Mouse (Mus musculus) neural tube, embryonic 14.5 days (tissue): ENCODE measurements around the gene Fyb. TPM values are rescaled to one million over a fixed set of nuclear protein-coding genes. Genes with fewer than 3 reads are reported as not detected.

Experiments used
- ATAC-seq: fragments of 200-750 bp; cut with Nextera tagmentation; 2 replicates; pipeline ENCODE4 v1.8.0; 2017; ENCODE audit warnings: low read depth, mild to moderate bottlenecking, moderate TSS enrichment, moderate library complexity
- H3K27ac ChIP-seq: fragments of 300-500 bp; sonication (generic); 2 replicates; pipeline ENCODE4 v1.5.1; 2014; ENCODE audit warnings: low read depth, mild to moderate bottlenecking, control low read depth, low read length, moderate library complexity, mixed read lengths
- H3K27me3 ChIP-seq: fragments of 300-500 bp; sonication (generic); 2 replicates; pipeline ENCODE4 v1.6.1; 2014; ENCODE audit warnings: low read length; ENCODE audit not compliant: control insufficient read depth, insufficient read depth
- H3K36me3 ChIP-seq: fragments of 300-500 bp; sonication (generic); 2 replicates; pipeline ENCODE4 v1.6.1; 2014; ENCODE audit warnings: low read length, mixed read lengths; ENCODE audit not compliant: control insufficient read depth, insufficient read depth
- H3K4me1 ChIP-seq: fragments of 300-500 bp; sonication (generic); 2 replicates; pipeline ENCODE4 v1.6.1; 2014; ENCODE audit warnings: low read length; ENCODE audit not compliant: control insufficient read depth, insufficient read depth
- H3K4me2 ChIP-seq: fragments of 300-500 bp; sonication (generic); 2 replicates; pipeline ENCODE4 v1.6.1; 2014; ENCODE audit warnings: mild to moderate bottlenecking, low read depth, low read length, control low read depth
- H3K4me3 ChIP-seq: fragments of 300-500 bp; sonication (generic); 2 replicates; pipeline ENCODE4 v1.5.1; 2014; ENCODE audit warnings: low read depth, low read length, control low read depth, mixed read lengths
- H3K9ac ChIP-seq: fragments of 300-500 bp; sonication (generic); replicated peaks from 2 replicates; pipeline ENCODE4 v1.6.1; 2014; ENCODE audit warnings: low read depth, mild to moderate bottlenecking, control low read depth, low read length, mixed read lengths
- H3K9me3 ChIP-seq: fragments of 300-500 bp; sonication (generic); 2 replicates; pipeline ENCODE4 v1.6.1; 2016; ENCODE audit warnings: low read length; ENCODE audit not compliant: control insufficient read depth
- WGBS: fragments of 180-500 bp; shearing (Covaris S2); extraction: QIAGEN DNeasy Blood & Tissue Kit; methylation state at CpG from one replicate; pipeline ENCODE4 v1.1.7; 2014; 5-methylcytosine and 5-hydroxymethylcytosine counted together
- polyA plus RNA-seq: library from polyadenylated mRNA; unstranded; fragments of >200 nt; fragmentation: Nextera tagmentation; extraction: Ambion mirVana; gene quantifications from 2 replicates; pipeline ENCODE4 v1.2.1, GENCODE M21; 2014

Fyb gene
- polyA plus RNA-seq, 1 experiment from 2014 or later = 2.3 TPM

DNA sequence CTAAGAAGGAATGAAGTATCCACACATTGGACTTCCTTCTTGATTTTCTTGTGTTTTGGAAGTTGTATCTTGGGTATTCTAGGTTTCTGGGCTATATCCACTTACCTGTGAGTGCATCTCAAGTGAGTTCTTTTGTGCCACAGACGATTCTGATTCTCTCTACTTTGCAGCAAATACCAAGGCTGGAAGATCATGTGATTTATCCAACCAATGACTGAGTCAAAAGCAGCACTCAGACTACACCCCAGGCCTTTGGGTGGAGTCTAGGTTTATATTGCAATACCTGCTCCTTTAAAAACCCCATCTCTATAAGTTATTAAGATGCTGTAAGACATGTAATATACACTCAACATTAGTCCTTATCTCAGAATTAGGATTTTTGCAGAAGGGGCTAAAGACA, 77.7 kb downstream of the Fyb start:
- Histone ChIP-seq H3K27ac (no peak overlapping the region), H3K4me1 (no peaks in the 10 kb centered on the region), H3K4me2 (no peak overlapping the region), H3K4me3 (no peak overlapping the region), H3K9me3 (no peaks in the 10 kb centered on the region), H3K9ac (no peak overlapping the region), H3K36me3 (no peaks in the 10 kb centered on the region), H3K27me3 (no peaks in the 10 kb centered on the region)
- WGBS = 77% methylated on average over 1 of the region's 1 CpGs
- no peak for ATAC-seq

DNA sequence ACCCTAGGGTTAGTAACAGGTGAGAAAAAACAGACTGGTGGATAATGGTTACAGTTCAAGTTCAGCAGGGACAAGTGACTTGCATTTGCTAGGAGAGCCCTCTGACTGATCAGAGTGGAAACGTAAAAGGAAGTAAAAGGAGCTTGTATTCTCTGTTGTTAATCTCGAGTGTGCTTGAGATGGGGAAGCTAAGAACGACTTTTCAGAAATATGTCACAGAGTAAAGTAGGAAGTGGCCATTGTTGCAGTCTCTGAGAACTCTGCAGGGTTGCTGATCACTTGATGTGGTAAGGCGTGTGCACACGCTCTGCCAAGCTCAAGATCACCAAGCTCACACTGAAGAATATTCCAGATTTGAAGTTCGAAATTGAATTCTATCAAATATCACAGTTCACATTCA, 78.7 kb downstream of the Fyb start:
- Histone ChIP-seq H3K4me3 (no peak overlapping the region), H3K36me3 (no peaks in the 10 kb centered on the region), H3K9ac (no peak overlapping the region), H3K27ac (no peak overlapping the region), H3K4me2 (no peak overlapping the region), H3K9me3 (no peaks in the 10 kb centered on the region), H3K27me3 (no peaks in the 10 kb centered on the region), H3K4me1 (no peaks in the 10 kb centered on the region)
- ATAC-seq = no peak
- 78% methylated on average over 6 of the region's 6 CpGs for WGBS

DNA sequence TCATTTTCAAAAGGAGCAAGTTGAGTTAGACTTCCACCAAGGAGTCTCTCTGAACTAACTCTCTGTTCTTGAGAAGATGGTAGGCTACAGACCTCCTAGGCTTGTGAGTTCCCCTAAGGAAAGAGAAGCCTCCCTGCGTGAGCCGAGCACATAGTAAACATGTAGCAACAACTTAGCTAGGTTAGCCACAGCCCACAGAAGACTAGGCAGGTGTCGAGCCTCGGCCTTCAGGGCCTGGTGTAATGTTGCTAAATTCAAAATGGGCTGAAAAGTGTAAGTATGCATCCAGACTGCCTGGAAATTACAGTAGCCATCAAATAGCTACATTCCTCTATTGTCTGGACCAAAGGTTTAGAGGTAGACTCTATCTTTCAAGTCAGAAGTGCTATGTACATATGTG, 79.3 kb downstream of the Fyb start:
- no peak for ATAC-seq

DNA sequence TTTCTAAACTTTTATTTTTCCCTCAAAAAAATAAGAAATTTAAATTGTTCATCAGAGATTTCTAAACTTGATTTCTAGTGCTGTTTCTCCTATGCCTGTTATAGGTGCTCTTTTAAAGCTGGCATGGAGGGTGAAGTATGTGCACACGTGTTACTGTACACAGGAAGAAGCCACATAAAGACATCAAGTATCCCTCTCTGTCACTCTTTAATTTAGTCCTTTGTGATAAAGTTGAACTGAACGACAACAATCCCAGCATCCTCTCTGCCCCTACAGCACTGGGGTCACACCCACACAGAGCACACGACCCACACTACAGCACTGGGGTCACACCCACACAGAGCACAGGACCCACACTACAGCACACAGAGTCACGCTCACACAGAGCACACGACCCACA, 88.0 kb downstream of the Fyb start:
- Histone ChIP-seq H3K9me3 (no peaks in the 10 kb centered on the region), H3K27me3 (no peaks in the 10 kb centered on the region), H3K36me3 (no peaks in the 10 kb centered on the region), H3K4me1 (no peaks in the 10 kb centered on the region), H3K4me3 (no peak overlapping the region), H3K4me2 (no peak overlapping the region), H3K9ac (no peak overlapping the region), H3K27ac (no peak overlapping the region)
- WGBS = 82% methylated on average over 5 of the region's 5 CpGs
- no peak for ATAC-seq

More for the DNA sequence above, 79.3 kb downstream of the Fyb start:
- H3K9me3 ChIP-seq = no peaks in the 10 kb centered on the region
- H3K9ac ChIP-seq = no peak overlapping the region
- no peak overlapping the region for H3K4me3 ChIP-seq
- H3K27me3 ChIP-seq = no peaks in the 10 kb centered on the region
- no peak overlapping the region for H3K4me2 ChIP-seq
- no peak overlapping the region for H3K27ac ChIP-seq
- H3K36me3 ChIP-seq = no peaks in the 10 kb centered on the region
- whole genome bisulfite sequencing = 91% methylated on average over 4 of the region's 4 CpGs
- H3K4me1 ChIP-seq = no peaks in the 10 kb centered on the region

DNA sequence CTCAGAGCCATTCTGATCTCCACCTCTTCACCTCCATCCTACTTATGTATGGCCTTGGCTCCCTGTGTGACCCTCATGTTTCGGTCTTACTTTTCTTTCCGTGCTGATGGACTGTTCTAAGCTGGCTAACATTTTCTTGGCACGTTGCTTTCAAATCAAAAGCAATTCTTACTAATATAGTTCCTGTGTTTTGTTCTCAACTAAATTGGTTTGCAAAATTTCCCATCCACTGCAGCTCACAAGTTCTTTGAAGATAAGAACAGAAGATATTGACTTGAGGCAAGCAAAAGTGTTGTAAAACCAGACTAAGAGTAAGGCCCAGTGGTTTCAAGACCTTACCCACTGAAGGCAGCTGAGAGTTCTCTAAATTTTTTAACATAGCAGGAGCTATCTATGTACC, 90.2 kb downstream of the Fyb start:
- Histone ChIP-seq H3K27me3 (no peaks in the 10 kb centered on the region), H3K36me3 (no peaks in the 10 kb centered on the region), H3K9ac (no peak overlapping the region), H3K9me3 (no peaks in the 10 kb centered on the region), H3K4me1 (no peaks in the 10 kb centered on the region), H3K4me3 (no peak overlapping the region), H3K4me2 (no peak overlapping the region), H3K27ac (no peak overlapping the region)
- ATAC-seq = no peak
- WGBS = 86% methylated on average over 3 of the region's 3 CpGs

DNA sequence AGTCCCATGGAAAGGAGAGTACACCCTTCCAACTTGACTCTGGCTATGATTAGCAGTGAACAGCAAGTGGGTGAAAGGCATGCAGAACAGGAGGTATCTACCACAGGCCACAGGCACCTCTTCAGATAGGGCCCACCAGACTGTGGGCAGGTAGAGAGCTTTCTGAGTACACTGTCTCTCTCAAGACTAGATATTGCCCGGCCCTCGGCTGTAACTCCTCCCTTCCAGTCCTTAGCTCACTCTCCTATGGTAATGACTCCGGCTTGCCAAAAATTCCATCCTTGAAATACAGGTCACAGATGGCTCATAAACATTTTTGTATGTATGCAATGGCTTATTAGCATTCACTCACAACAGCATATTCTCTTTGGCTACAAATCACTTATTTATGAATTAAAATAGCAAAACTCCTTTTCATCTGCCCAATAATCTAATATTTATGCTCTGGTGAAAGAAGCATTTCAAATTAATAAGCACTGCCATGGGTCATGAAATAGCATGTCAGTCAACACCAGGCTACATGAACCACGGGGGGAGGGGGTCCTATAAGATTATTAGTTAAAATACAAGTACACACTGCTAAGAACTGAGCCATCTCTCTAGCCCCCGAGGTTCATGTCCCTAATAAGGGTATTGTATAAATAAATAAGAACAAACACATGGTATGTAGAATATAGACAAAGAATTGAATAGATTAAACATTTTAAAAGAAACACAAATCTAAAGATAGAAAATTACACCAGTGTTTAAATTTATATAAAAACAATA, 93.9 kb downstream of the Fyb start:
- Histone ChIP-seq H3K27ac (no peak overlapping the region), H3K27me3 (no peaks in the 10 kb centered on the region), H3K9me3 (no peaks in the 10 kb centered on the region), H3K4me2 (no peak overlapping the region), H3K4me1 (no peaks in the 10 kb centered on the region), H3K36me3 (no peaks in the 10 kb centered on the region), H3K9ac (no peak overlapping the region), H3K4me3 (no peak overlapping the region)
- 72% methylated on average over 5 of the region's 5 CpGs for WGBS
- ATAC-seq = no peak

DNA sequence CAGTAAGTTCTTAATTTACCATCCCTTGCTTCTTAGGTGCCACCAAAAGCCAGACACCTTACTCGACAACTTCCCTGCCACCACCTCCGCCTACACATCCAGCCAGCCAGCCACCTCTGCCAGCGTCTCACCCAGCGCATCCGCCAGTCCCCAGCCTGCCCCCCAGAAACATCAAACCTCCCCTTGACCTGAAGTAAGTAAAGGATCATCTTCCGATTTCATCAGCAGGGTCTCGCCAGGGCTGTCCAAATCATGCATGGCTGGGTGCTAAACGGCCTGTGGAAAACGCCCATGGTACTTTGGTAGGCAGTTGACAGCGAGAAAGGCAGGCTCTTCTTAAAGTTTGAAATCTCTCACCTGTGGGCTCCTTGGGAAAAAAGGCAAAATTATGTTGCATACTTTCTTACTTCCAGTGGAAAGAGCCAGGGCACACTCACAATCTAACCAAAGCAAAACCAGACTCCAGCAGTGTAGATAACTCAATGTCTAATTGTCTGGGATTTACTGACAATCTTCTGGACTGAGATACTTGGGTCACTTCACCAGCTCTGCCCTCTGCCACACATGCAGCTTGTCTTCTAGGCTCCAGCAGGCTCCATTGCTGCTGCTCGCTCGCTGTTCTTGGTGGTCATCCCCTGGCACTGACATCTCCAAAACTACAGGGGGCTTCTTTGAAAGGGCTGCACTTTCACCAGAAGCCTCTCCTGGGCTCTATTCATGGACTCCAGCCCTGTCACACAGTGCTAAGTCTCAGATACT, 97.1 kb downstream of the Fyb start:
- no peak overlapping the region for H3K27ac ChIP-seq
- H3K4me3 ChIP-seq = no peak overlapping the region
- H3K9ac ChIP-seq = no peak overlapping the region
- H3K9me3 ChIP-seq = no peaks in the 10 kb centered on the region
- no peak for ATAC-seq
- no peaks in the 10 kb centered on the region for H3K36me3 ChIP-seq
- H3K27me3 ChIP-seq = no peaks in the 10 kb centered on the region
- no peak overlapping the region for H3K4me2 ChIP-seq
- WGBS = 88% methylated on average over 12 of the region's 12 CpGs
- H3K4me1 ChIP-seq = no peaks in the 10 kb centered on the region

DNA sequence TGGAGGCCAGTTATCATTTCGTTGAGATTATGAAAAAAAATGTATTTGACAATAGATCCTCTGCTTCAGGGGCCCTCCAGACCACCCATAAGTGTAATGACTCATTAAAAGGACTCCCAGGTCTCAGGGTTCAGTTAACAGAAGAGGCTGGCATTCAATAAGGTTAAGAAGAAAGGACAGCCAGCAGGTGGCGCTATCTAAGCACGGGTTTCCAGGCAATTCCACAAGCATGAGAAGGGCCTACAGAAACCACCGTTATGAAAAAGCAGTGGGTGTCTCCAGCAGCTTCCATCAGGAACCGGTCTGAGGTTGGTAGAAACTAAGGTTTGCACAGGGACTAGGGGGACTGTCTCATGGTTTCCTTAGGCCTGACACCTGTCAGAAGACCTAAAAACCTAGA, 99.9 kb downstream of the Fyb start:
- Histone ChIP-seq H3K36me3 (no peaks in the 10 kb centered on the region), H3K4me1 (peaks cover 7% of the 10 kb centered on the region; the same call in 1 of the 2 replicates), H3K9ac (no peak overlapping the region), H3K27ac (no peak overlapping the region), H3K27me3 (no peaks in the 10 kb centered on the region), H3K4me2 (no peak overlapping the region), H3K4me3 (no peak overlapping the region), H3K9me3 (no peaks in the 10 kb centered on the region)
- ATAC-seq = peak; percentile 15; the same call in 1 of the 2 replicates
- 7% methylated on average over 5 of the region's 5 CpGs for WGBS

DNA sequence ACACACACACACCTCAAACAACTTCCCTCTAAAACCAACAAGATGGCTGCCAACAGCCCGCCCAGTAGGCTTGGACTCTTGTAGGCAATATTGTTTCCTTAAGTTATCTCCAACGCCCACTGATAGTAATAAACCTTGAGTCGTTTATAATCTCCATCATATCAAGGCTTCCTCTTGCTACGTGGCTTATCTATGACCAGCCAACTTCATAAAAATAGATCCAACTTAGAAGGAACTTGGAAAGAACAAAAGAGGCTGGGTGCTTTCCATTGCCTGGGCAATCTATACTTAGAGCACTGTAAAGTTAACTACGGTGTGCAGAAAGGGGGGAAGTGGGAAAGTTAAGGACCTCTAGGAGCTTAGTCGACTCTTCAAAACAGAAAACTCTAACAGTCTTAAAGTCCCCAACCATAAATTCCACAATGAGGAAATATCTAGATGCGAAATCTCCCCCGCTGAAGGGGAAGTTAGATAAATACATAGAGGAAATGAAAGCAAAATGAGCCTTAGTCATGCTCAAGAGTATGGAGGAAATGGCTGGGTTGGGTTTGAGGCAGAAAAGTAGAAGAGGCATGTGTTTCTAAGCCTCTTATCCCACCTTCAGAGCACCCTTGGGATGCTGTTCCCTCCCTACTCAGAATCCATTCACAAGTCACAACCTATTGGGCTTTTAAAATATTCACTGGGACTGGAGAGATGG, 101.0 kb downstream of the Fyb start:
- 91% methylated on average over 8 of the region's 8 CpGs for WGBS
- H3K9me3 ChIP-seq = no peaks in the 10 kb centered on the region
- no peaks in the 10 kb centered on the region for H3K36me3 ChIP-seq
- no peaks in the 10 kb centered on the region for H3K27me3 ChIP-seq
- no peak overlapping the region for H3K9ac ChIP-seq
- no peak overlapping the region for H3K4me2 ChIP-seq
- no peak overlapping the region for H3K27ac ChIP-seq
- H3K4me1 ChIP-seq = peaks cover 7% of the 10 kb centered on the region; the same call in 1 of the 2 replicates
- no peak overlapping the region for H3K4me3 ChIP-seq
- ATAC-seq = no peak
